Mouse (Mus musculus): Measurements from ENCODE around the gene Atxn1. TPM values are rescaled to one million over a fixed set of nuclear protein-coding genes. Genes with fewer than 3 reads are reported as not detected.

Gene Atxn1
- total and polyA plus RNA-seq, 3 experiments = 8.0 to 13.1 (median 9.7) TPM

DNA sequence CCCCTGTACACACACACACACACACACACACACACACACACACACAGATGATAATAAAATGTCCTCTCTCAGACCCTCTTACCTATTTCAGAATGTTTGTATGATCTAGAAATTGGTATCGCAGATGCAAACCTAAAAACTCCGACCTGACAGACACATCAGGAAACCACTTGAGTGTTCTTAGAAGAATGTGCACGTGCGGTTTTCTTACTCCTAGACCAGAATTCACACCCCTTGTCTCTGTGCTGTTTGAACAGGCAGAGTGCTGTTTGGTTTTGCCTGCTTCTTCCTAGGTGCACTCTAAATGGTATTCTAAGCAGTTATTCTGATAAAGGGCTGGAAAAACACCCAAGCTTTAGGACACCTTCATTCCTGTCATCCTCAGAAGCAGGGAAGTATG, 271.7 kb downstream of the Atxn1 start:
- Histone ChIP-seq H3K27me3 (replicated peaks) (no peaks in the 10 kb centered on the region), H3K4me3 (replicated peaks in 1 of 3; ENCODE audit: low read depth in 2 of 3, low read length in 2 of 3, poor library complexity in 1 of 3) (no peak overlapping the region), H3K79me2 (replicated peaks; ENCODE audit: control insufficient read depth, extremely low read depth, insufficient read depth, poor library complexity, severe bottlenecking) (no peaks in the 10 kb centered on the region; the same call in none of the 2 replicates), H3K27ac (ENCODE audit: insufficient read depth, low read depth) (no peak overlapping the region), H3K9ac (ENCODE audit: insufficient read depth, low read depth) (no peak overlapping the region), H3K9me3 (replicated peaks; ENCODE audit: low read length) (peaks cover 8% of the 10 kb centered on the region), H3K36me3 (replicated peaks in 1 of 2; ENCODE audit: control insufficient read depth in 1 of 2, insufficient read depth in 1 of 2, low read length in 1 of 2) (peaks cover 21 to 65% of the 10 kb centered on the region in 2 experiments), H3K4me1 (ENCODE audit: control insufficient read depth in 1 of 2, insufficient read depth in 2 of 2) (peaks cover 31 to 77% of the 10 kb centered on the region in 2 experiments), H3K4me2 (ENCODE audit: insufficient read depth, low read depth, poor library complexity, severe bottlenecking) (no peak overlapping the region)
- in situ Hi-C loops (cut with MboI; ENCODE audit: low pct_ligation_motif_present, low pct_unique_long_range_greater_than_20kb, low sequenced_read_pairs) (loop anchor here (25.0 kb wide), 1 partner anchor 269 kb away; the partner anchor contains the start of gene Atxn1), dilution Hi-C loops (cut with MboI; ENCODE audit: extremely low pct_ligation_motif_present, extremely low pct_unique_long_range_greater_than_20kb, low sequenced_read_pairs) (no loop called here)
- no peak for DNase-seq (ENCODE audit: extremely low read depth)
- TF ChIP-seq BHLHE40 (IDR thresholded peaks at IDR 0.05; ENCODE audit: low read depth, low read length) (no peak), TBP (conservative IDR thresholded peaks at IDR 0.05; ENCODE audit: low read depth, low read length) (no peak), RAD21 (IDR thresholded peaks at IDR 0.05; ENCODE audit: low read depth, low read length) (no peak)

DNA sequence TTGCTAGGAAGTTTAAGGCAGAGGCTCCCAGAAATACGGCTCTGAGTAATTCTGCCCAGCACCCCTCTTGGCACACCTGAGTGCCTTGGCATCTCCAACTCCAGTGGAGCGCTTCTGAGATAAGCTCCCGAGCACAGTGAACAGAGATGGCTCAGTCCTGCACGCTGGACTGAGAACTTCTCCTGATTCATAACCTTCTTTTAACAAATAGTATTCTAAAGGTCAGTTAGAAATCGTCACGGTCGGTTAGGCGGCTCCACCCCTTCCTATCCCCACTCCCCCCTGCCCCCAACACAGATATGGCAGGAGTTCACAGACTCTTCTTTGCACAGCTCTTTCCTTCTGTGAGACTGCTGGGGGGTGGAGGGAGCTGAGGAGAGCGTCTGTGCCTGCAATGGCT, 272.4 kb downstream of the Atxn1 start:
- Histone ChIP-seq H3K27ac (ENCODE audit: insufficient read depth, low read depth) (no peak overlapping the region), H3K36me3 (replicated peaks in 1 of 2; ENCODE audit: control insufficient read depth in 1 of 2, insufficient read depth in 1 of 2, low read length in 1 of 2) (peaks cover 18 to 58% of the 10 kb centered on the region in 2 experiments), H3K4me2 (ENCODE audit: insufficient read depth, low read depth, poor library complexity, severe bottlenecking) (no peak overlapping the region), H3K9ac (ENCODE audit: insufficient read depth, low read depth) (no peak overlapping the region), H3K9me3 (replicated peaks; ENCODE audit: low read length) (peaks cover 6% of the 10 kb centered on the region), H3K4me3 (replicated peaks in 1 of 3; ENCODE audit: low read depth in 2 of 3, low read length in 2 of 3, poor library complexity in 1 of 3) (no peak overlapping the region), H3K79me2 (replicated peaks; ENCODE audit: control insufficient read depth, extremely low read depth, insufficient read depth, poor library complexity, severe bottlenecking) (no peaks in the 10 kb centered on the region; the same call in 1 of the 2 replicates), H3K27me3 (replicated peaks) (no peaks in the 10 kb centered on the region), H3K4me1 (ENCODE audit: control insufficient read depth in 1 of 2, insufficient read depth in 2 of 2) (peaks cover 34 to 84% of the 10 kb centered on the region in 2 experiments)
- dilution Hi-C loops (cut with MboI; ENCODE audit: extremely low pct_ligation_motif_present, extremely low pct_unique_long_range_greater_than_20kb, low sequenced_read_pairs) = no loop called here
- DNase-seq (ENCODE audit: extremely low read depth) = no peak
- in situ Hi-C loops (cut with MboI; ENCODE audit: low pct_ligation_motif_present, low pct_unique_long_range_greater_than_20kb, low sequenced_read_pairs) = loop anchor here (25.0 kb wide), 1 partner anchor 270 kb away; the partner anchor contains the start of gene Atxn1
- TF ChIP-seq ZKSCAN1 (IDR thresholded peaks at IDR 0.05; ENCODE audit: borderline replicate concordance, low read depth, low read length) (no peak), E2F4 (IDR thresholded peaks at IDR 0.05; ENCODE audit: insufficient replicate concordance, low read depth, low read length) (no peak), ZMIZ1 (IDR thresholded peaks at IDR 0.05; ENCODE audit: low read depth, low read length) (no peak), POLR2AphosphoS2 (IDR thresholded peaks at IDR 0.05; ENCODE audit: low read depth, low read length) (no peak), HCFC1 (IDR thresholded peaks at IDR 0.05; ENCODE audit: low read depth, low read length) (no peak), CTCF (conservative IDR thresholded peaks at IDR 0.05 in 1 of 2, IDR thresholded peaks at IDR 0.05 in 1 of 2; ENCODE audit: low read depth in 2 of 2, low read length in 2 of 2) (no peak)

DNA sequence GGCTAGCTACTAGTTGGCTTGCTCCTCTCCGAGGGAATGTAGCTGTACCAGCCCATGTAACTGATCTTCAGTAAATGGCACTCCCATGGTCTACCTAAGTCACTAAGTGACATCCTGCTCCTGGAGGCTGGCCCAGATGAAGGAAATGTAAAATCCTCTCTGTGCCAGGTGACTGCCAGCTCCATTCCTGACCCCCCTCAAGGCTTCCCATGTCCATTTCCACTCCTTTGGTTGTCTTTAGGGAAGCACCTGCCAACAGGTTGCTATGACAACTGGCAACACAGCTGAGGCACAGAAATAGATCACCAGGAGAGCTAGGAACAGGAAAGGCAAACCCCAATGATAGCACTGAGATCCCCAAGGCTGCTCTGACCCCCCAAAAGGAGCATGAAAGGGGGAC, 274.4 kb downstream of the Atxn1 start:
- in situ Hi-C loops (cut with MboI; ENCODE audit: low pct_ligation_motif_present, low pct_unique_long_range_greater_than_20kb, low sequenced_read_pairs) = loop anchor here (25.0 kb wide), 1 partner anchor 272 kb away; the partner anchor contains the start of gene Atxn1
- Histone ChIP-seq H3K4me2 (ENCODE audit: insufficient read depth, low read depth, poor library complexity, severe bottlenecking) (no peak overlapping the region), H3K9ac (ENCODE audit: insufficient read depth, low read depth) (no peak overlapping the region), H3K36me3 (replicated peaks in 1 of 2; ENCODE audit: control insufficient read depth in 1 of 2, insufficient read depth in 1 of 2, low read length in 1 of 2) (peaks cover 7 to 43% of the 10 kb centered on the region in 2 experiments), H3K4me3 (replicated peaks in 1 of 3; ENCODE audit: low read depth in 2 of 3, low read length in 2 of 3, poor library complexity in 1 of 3) (no peak overlapping the region), H3K4me1 (ENCODE audit: control insufficient read depth in 1 of 2, insufficient read depth in 2 of 2) (peaks cover 50 to 100% of the 10 kb centered on the region in 2 experiments), H3K79me2 (replicated peaks; ENCODE audit: control insufficient read depth, extremely low read depth, insufficient read depth, poor library complexity, severe bottlenecking) (peaks cover 5% of the 10 kb centered on the region), H3K27me3 (replicated peaks) (no peaks in the 10 kb centered on the region), H3K9me3 (replicated peaks; ENCODE audit: low read length) (no peaks in the 10 kb centered on the region), H3K27ac (ENCODE audit: insufficient read depth, low read depth) (no peak overlapping the region)
- DNase-seq (ENCODE audit: extremely low read depth) = no peak
- dilution Hi-C loops (cut with MboI; ENCODE audit: extremely low pct_ligation_motif_present, extremely low pct_unique_long_range_greater_than_20kb, low sequenced_read_pairs) = no loop called here
- TF ChIP-seq MYC (IDR thresholded peaks at IDR 0.05; ENCODE audit: low read depth, low read length) (no peak), EP300 (IDR thresholded peaks at IDR 0.05; ENCODE audit: low read length) (no peak), ZMIZ1 (IDR thresholded peaks at IDR 0.05; ENCODE audit: low read depth, low read length) (no peak), ETS1 (conservative IDR thresholded peaks at IDR 0.05; ENCODE audit: low read depth, low read length) (no peak), JUND (conservative IDR thresholded peaks at IDR 0.05; ENCODE audit: low read depth, low read length) (no peak), RCOR1 (conservative IDR thresholded peaks at IDR 0.05; ENCODE audit: low read depth, low read length) (no peak), SIN3A (IDR thresholded peaks at IDR 0.05; ENCODE audit: low read length) (no peak), IRF4 (IDR thresholded peaks at IDR 0.05; ENCODE audit: low read depth, low read length) (no peak), UBTF (IDR thresholded peaks at IDR 0.05; ENCODE audit: low read depth, low read length) (no peak), MAZ (IDR thresholded peaks at IDR 0.05; ENCODE audit: low read depth, low read length) (no peak), HCFC1 (IDR thresholded peaks at IDR 0.05; ENCODE audit: low read depth, low read length) (no peak), POLR2A (IDR thresholded peaks at IDR 0.05; ENCODE audit: low read depth, low read length) (no peak), MXI1 (IDR thresholded peaks at IDR 0.05; ENCODE audit: low read depth, low read length) (no peak), POLR2AphosphoS2 (IDR thresholded peaks at IDR 0.05; ENCODE audit: low read depth, low read length) (no peak), CHD1 (IDR thresholded peaks at IDR 0.05; ENCODE audit: low read depth, low read length) (no peak), RAD21 (IDR thresholded peaks at IDR 0.05; ENCODE audit: low read depth, low read length) (no peak), BHLHE40 (IDR thresholded peaks at IDR 0.05; ENCODE audit: low read depth, low read length) (no peak), CTCF (conservative IDR thresholded peaks at IDR 0.05 in 1 of 2, IDR thresholded peaks at IDR 0.05 in 1 of 2; ENCODE audit: low read depth in 2 of 2, low read length in 2 of 2) (no peak), NELFE (IDR thresholded peaks at IDR 0.05; ENCODE audit: low read depth, low read length) (no peak)
